Mouse (Mus musculus) midbrain, embryonic 13.5 days (tissue): ENCODE results near the gene Pde2a. TPM values are rescaled to one million over a fixed set of nuclear protein-coding genes. Genes with fewer than 3 reads are reported as not detected.
A peak's percentile ranks its signal among the peaks of the same experiment; 100 is the strongest.

Experiments used
- ATAC-seq: fragments of 200-750 bp; cut with Nextera tagmentation; 2 replicates; pipeline ENCODE4 v1.8.0; 2017; ENCODE audit warnings: mild to moderate bottlenecking, moderate TSS enrichment, moderate library complexity
- H3K27ac ChIP-seq: fragments of 300-500 bp; sonication (generic); 2 replicates; pipeline ENCODE4 v1.5.1; 2015; ENCODE audit warnings: inconsistent platforms, mild to moderate bottlenecking, moderate library complexity
- H3K27me3 ChIP-seq: fragments of 300-500 bp; sonication (generic); 2 replicates; pipeline ENCODE4 v1.6.1; 2015; ENCODE audit warnings: mild to moderate bottlenecking, inconsistent platforms
- H3K36me3 ChIP-seq: fragments of 300-500 bp; sonication (generic); 2 replicates; pipeline ENCODE4 v1.6.1; 2015; ENCODE audit warnings: mild to moderate bottlenecking, inconsistent platforms
- H3K4me1 ChIP-seq: fragments of 300-500 bp; sonication (generic); replicated peaks from 2 replicates; pipeline ENCODE4 v1.6.1; 2015; ENCODE audit warnings: inconsistent platforms
- H3K4me2 ChIP-seq: fragments of 300-500 bp; sonication (generic); replicated peaks from 2 replicates; pipeline ENCODE4 v1.6.1; 2015; ENCODE audit warnings: moderate library complexity, mild to moderate bottlenecking, inconsistent platforms
- H3K4me3 ChIP-seq: fragments of 300-500 bp; sonication (generic); replicated peaks from 2 replicates; pipeline ENCODE4 v1.5.1; 2015; ENCODE audit warnings: mild to moderate bottlenecking, inconsistent platforms
- H3K9ac ChIP-seq: fragments of 300-500 bp; sonication (generic); replicated peaks from 2 replicates; pipeline ENCODE4 v1.6.1; 2015; ENCODE audit warnings: mild to moderate bottlenecking, inconsistent platforms
- H3K9me3 ChIP-seq: fragments of 300-500 bp; sonication (generic); 2 replicates; pipeline ENCODE4 v1.6.1; 2016; ENCODE audit warnings: mild to moderate bottlenecking, inconsistent platforms
- WGBS: fragments of 180-500 bp; shearing (Covaris S2); methylation state at CpG from one replicate; pipeline ENCODE4 v1.1.7; 2015; 5-methylcytosine and 5-hydroxymethylcytosine counted together
- polyA plus RNA-seq: library from polyadenylated mRNA; unstranded; fragments of >200 nt; fragmentation: Nextera tagmentation; extraction: Ambion mirVana; gene quantifications from 2 replicates; pipeline ENCODE4 v1.2.1, GENCODE M21; 2015

The Pde2a gene
- polyA plus RNA-seq, 1 experiment from 2014 or later, result 18.9 TPM

DNA sequence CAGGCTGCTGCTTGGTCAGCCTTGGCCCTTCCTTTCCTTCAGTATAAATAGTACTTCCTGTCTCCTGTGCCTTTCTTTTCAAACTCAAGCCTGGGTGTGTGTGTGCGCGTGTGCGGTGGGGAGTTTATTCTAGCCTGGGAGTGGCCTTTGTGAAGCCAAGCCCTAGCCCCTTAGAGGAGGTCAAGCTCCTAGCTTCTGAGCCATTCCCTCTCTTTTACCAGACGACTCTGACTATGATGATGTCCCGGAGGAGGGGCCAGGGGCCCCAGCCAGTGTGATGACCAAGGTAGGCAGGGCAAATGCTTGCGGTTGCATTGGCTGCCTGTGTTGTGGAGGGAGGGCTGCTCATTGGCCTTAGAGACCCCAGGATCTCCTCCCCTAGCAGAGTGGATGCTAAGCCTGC is 36.2 kb upstream of the Pde2a start:
- Histone ChIP-seq H3K27ac (no peak overlapping the region), H3K9me3 (no peaks in the 10 kb centered on the region), H3K27me3 (no peaks in the 10 kb centered on the region), H3K4me1 (0 out of 2 replicates have a peak, but pooled peaks cover 7% of the 10 kb centered on the region), H3K36me3 (no peaks in the 10 kb centered on the region), H3K9ac (no peak overlapping the region), H3K4me3 (no peak overlapping the region), H3K4me2 (no peak overlapping the region)
- WGBS, result 49% methylated on average over 6 of the region's 6 CpGs
- ATAC-seq, result no peak

DNA sequence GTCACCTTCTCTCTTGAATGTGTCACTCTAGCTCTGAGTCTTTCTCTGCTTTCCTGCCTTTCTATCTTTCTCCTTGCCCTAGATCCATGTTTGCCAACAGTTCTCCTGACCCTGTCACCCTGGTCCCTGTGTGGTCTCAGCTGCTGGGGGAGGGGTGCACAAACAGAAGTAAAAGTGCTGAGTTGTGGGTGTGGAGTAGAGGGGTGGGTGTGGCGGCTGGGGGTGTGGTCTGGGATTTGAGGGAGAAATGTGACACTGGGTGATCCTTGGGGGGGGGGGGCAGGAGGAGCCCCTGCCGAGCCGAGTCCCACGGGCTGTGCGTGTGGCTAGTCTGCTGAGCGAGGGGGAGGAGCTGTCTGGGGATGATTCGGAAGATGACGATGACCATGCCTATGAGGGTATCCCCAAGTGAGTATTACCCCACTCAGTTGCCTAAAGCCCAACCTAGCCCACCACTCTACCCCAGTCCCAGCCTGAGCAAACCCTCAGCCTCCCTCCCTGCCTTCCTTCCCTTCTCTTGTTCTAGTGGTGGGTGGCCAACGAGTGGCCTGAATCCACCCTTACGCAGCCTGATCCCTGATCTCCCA is 35.5 kb upstream of the Pde2a start:
- no peaks in the 10 kb centered on the region for H3K27me3 ChIP-seq
- H3K4me1 ChIP-seq, result 0 out of 2 replicates have a peak, but pooled peaks cover 7% of the 10 kb centered on the region
- no peak overlapping the region for H3K4me3 ChIP-seq
- no peak overlapping the region for H3K9ac ChIP-seq
- H3K4me2 ChIP-seq, result no peak overlapping the region
- WGBS, result 71% methylated on average over 10 of the region's 10 CpGs
- no peaks in the 10 kb centered on the region for H3K36me3 ChIP-seq
- no peak for ATAC-seq
- no peaks in the 10 kb centered on the region for H3K9me3 ChIP-seq
- H3K27ac ChIP-seq, result no peak overlapping the region

DNA sequence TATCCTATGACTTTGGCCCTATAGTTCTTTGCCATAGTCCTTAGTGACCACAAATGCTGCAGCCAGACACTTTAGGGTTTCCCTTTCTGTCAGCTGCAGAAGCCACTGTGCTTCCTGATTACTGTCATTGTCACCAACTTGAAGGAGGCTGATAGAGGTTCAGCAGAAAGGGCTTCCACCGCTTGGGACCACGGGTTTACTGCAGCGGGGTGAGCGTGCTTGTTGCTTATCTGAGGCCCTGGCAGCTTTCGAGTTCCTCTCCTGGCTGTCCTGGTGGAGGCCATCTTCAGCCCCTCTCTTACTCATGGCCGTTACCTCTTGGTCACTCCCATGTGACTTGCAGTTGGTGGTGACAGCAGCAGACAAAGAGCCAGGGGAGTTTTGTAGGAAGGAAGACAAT is 32.2 kb upstream of the Pde2a start:
- Histone ChIP-seq H3K9me3 (no peaks in the 10 kb centered on the region), H3K27ac (no peak overlapping the region), H3K4me3 (no peak overlapping the region), H3K4me2 (no peak overlapping the region), H3K36me3 (no peaks in the 10 kb centered on the region), H3K9ac (no peak overlapping the region), H3K27me3 (no peaks in the 10 kb centered on the region), H3K4me1 (peaks cover 27% of the 10 kb centered on the region)
- no peak for ATAC-seq
- WGBS, result 88% methylated on average over 6 of the region's 6 CpGs

DNA sequence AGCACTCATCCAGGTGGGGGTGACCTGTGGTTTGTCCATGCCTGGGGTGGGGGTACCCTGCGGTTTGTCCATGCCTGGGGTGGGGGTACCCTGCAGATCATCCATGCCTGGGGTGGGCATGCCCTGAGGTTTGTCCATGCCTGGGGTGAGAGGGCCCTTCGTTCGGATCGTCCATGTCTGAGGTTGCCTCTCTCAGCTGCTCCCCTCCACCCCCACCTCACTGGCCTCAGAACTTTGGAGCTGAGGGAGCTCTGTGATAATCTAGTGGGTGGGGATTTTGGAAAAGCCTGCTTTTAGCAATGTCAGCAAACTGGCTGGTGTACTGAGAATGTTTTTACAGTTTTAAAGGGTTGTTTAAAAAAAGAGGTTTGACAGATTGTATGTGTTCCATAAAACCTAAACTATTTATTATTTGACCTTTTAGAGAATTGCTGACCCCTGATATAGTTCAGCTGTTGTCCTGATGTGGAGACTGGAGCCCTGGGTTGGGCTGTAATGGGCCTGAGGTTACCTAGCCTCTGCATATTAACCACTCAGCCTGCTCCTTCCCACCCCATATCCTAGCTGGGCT is 29.5 kb upstream of the Pde2a start:
- no peak overlapping the region for H3K27ac ChIP-seq
- ATAC-seq, result no peak
- no peak overlapping the region for H3K9ac ChIP-seq
- no peaks in the 10 kb centered on the region for H3K27me3 ChIP-seq
- H3K4me3 ChIP-seq, result no peak overlapping the region
- H3K4me2 ChIP-seq, result no peak overlapping the region
- H3K36me3 ChIP-seq, result no peaks in the 10 kb centered on the region
- no peaks in the 10 kb centered on the region for H3K9me3 ChIP-seq
- WGBS, result 86% methylated on average over 4 of the region's 4 CpGs
- H3K4me1 ChIP-seq, result peaks cover 21% of the 10 kb centered on the region

DNA sequence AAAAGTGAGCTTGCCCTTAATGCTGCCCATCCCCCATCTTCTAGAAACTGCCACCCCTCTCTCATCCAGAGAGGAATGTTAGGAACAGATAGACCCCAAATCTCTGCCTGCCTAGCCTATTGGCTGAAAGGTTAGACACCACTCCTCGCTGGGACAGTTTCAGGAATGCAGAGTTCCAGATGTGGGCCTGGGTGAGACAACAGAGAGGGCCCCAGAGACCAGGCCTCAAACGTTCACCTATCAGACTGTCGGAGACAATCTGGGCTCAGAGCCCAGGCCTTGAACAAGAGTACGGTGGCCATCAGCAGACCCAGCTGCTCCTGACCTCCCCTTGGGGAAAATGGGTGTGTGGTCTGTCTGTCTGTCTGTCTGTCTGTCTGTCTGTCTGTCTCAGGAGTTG is 28.5 kb upstream of the Pde2a start:
- H3K27ac ChIP-seq, result no peak overlapping the region
- ATAC-seq, result no peak

DNA sequence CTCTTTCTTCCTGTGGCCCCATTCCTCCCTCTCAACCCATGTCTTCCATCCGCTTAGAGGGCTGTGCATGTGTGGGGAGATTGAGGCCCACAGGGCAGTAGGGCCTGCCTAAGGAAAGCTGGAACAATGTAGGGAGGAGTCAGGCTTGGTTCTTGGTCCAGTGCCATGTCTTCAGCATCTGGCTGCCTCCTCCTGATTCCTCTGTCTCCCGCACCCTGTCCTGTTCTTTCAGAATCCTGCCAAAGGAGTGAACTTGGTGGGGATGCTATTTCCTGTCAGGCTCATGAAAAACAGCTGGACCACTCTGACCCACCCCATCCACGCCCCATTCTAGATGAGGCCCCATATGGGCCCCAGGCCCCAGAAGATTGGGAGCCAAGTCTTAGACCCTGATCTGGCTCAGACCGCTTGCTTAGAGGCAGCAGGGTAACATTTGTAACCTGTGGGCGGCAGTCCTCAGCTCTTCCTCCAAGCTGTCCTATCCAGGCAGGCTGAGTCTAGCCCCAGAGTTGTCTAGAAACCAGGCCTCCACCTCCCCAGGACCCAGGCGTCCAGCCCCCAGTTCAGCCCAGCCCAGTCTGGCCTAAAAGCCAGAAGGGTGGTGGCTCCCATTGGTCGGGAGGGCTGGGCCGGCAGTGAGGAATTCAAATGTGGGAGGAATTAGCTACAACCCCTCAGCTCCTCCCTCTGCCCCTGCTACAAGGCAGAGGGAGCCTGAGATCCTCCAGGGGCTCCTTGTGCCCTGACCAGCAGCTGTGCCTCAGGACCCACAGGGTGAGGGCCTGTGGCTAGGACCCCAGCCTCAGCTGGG is 27.6 kb upstream of the Pde2a start:
- H3K4me3 ChIP-seq, result no peak overlapping the region
- no peaks in the 10 kb centered on the region for H3K9me3 ChIP-seq
- no peaks in the 10 kb centered on the region for H3K36me3 ChIP-seq
- no peak overlapping the region for H3K9ac ChIP-seq
- H3K27ac ChIP-seq, result no peak overlapping the region
- peaks cover 21% of the 10 kb centered on the region for H3K4me1 ChIP-seq
- 41% methylated on average over 8 of the region's 8 CpGs for WGBS
- H3K4me2 ChIP-seq, result no peak overlapping the region
- peak; percentile 58 for ATAC-seq
- H3K27me3 ChIP-seq, result no peaks in the 10 kb centered on the region

More for the DNA sequence above, 28.5 kb upstream of the Pde2a start:
- 69% methylated on average over 4 of the region's 4 CpGs for WGBS
- H3K9me3 ChIP-seq, result no peaks in the 10 kb centered on the region
- H3K9ac ChIP-seq, result no peak overlapping the region
- no peaks in the 10 kb centered on the region for H3K36me3 ChIP-seq
- no peak overlapping the region for H3K4me2 ChIP-seq
- H3K4me3 ChIP-seq, result no peak overlapping the region
- no peaks in the 10 kb centered on the region for H3K27me3 ChIP-seq
- H3K4me1 ChIP-seq, result peaks cover 21% of the 10 kb centered on the region

DNA sequence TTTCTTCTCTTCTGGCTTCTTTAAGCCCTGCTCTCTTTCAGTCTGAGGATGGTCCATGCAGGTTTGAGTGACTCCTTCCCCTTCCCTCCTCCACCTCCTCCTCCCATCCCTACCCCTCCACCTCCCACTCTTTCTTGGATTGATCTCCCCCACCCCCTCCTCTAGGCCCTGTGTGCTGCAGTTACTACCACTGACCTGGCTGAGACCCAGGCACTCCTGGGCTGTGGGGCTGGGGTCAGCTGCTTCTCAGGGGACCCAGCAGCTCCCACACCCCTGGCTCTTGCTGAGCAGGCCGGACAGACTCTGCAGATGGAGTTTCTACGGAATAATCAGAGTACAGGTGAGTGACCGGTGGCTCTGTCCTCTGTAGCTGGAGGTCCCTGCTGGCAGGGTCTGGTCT is 26.9 kb upstream of the Pde2a start:
- no peak for ATAC-seq
- H3K27ac ChIP-seq, result no peak overlapping the region

DNA sequence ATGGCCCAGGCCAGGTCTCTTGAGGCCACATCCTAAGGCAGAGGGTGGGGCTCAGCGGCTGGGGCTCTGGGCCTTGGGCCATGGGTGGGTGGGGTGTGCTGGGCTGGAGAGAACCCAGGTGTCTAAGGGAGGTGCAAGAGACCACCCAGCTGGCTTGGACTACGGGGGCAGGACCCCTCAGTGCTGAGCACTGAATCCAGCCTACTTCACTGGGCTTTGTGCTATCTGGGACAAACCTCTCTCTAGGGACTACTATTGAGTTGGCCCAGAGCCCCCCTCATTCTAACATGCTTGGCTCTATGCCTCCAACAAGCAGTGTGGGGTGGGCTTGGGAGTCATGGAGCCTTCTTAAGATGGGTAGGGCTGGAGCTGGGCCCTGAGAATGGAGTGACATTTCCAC is 26.0 kb upstream of the Pde2a start:
- Histone ChIP-seq H3K4me2 (no peak overlapping the region), H3K27ac (no peak overlapping the region), H3K4me1 (peaks cover 21% of the 10 kb centered on the region), H3K27me3 (no peaks in the 10 kb centered on the region), H3K9me3 (no peaks in the 10 kb centered on the region), H3K9ac (no peak overlapping the region), H3K4me3 (no peak overlapping the region), H3K36me3 (no peaks in the 10 kb centered on the region)
- 84% methylated on average over 2 of the region's 2 CpGs for WGBS
- ATAC-seq, result no peak

More for the DNA sequence above, 26.9 kb upstream of the Pde2a start:
- H3K4me2 ChIP-seq, result no peak overlapping the region
- H3K4me3 ChIP-seq, result no peak overlapping the region
- no peak overlapping the region for H3K9ac ChIP-seq
- H3K27me3 ChIP-seq, result no peaks in the 10 kb centered on the region
- no peaks in the 10 kb centered on the region for H3K36me3 ChIP-seq
- 75% methylated on average over 3 of the region's 3 CpGs for WGBS
- H3K9me3 ChIP-seq, result no peaks in the 10 kb centered on the region
- H3K4me1 ChIP-seq, result peaks cover 21% of the 10 kb centered on the region

DNA sequence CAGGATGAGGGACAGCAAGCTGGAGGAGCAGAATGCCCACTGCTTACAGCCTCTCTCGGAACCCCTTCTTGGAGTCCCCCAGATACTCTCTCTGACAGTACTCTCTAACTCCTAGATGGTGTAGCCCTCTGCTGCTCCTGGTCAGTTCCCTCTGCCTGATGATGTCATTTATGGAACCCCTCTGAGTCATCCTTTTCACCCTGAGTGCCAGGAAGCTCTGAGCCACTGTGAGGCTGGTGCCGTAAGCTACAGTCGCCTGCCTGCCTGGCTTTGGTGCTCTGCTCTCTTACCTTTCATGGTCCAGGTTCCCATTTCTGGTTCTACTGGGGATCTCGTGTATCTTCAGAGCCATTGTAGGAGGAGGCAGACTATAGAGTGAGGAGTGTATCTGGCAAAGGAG is 24.3 kb upstream of the Pde2a start:
- WGBS, result 88% methylated on average over 4 of the region's 4 CpGs
- Histone ChIP-seq H3K4me1 (peaks cover 21% of the 10 kb centered on the region), H3K4me3 (no peak overlapping the region), H3K36me3 (no peaks in the 10 kb centered on the region), H3K4me2 (no peak overlapping the region), H3K9ac (no peak overlapping the region), H3K9me3 (no peaks in the 10 kb centered on the region), H3K27me3 (no peaks in the 10 kb centered on the region), H3K27ac (no peak overlapping the region)
- no peak for ATAC-seq

DNA sequence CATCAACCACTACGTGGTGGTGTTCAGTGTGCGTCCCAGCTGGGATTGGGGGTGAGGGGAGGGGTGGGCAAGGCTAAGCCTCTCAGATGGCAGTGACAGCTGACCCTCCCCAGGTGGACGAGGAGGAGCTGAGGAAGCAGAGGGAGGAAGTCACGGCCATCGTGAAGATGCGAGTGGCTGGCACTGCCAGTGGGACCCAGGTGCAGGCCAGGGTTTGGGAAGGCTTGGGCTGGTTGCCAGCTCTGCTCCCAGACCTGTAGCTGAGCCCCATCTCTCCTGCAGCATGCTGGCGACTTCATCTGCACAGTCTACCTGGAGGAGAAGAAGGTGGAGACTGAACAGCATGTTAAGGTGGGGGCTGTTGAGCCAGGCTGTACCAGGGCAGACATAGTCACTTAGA is 20.0 kb upstream of the Pde2a start:
- Histone ChIP-seq H3K27me3 (no peaks in the 10 kb centered on the region), H3K9ac (no peak overlapping the region), H3K27ac (no peak overlapping the region), H3K4me3 (no peak overlapping the region), H3K9me3 (no peaks in the 10 kb centered on the region), H3K4me2 (no peak overlapping the region), H3K36me3 (no peaks in the 10 kb centered on the region), H3K4me1 (no peaks in the 10 kb centered on the region)
- no peak for ATAC-seq
- 93% methylated on average over 7 of the region's 7 CpGs for WGBS

DNA sequence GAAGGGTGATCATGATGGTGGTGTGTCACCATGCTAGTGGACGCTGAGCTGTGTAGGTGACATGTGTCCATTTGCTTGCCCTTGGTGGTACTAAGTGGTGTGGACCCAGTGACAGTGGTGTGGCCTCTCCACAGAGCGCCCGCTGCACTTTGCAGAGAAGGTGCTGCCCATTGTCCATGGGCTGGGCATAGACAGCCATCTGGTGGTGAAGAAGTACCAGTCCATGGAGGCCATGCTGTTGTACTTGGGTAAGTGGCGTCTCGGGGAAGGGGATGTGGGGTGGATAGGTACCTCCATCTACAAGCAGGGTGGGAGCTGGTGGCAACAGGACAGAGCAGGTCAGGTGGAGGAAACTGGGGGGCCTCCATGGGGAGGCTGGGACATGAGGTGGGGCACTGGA is 17.7 kb upstream of the Pde2a start:
- H3K9ac ChIP-seq, result no peak overlapping the region
- H3K4me2 ChIP-seq, result no peak overlapping the region
- 92% methylated on average over 5 of the region's 5 CpGs for WGBS
- ATAC-seq, result no peak
- H3K4me1 ChIP-seq, result no peaks in the 10 kb centered on the region
- H3K36me3 ChIP-seq, result no peaks in the 10 kb centered on the region
- no peaks in the 10 kb centered on the region for H3K27me3 ChIP-seq
- no peak overlapping the region for H3K27ac ChIP-seq
- no peak overlapping the region for H3K4me3 ChIP-seq
- no peaks in the 10 kb centered on the region for H3K9me3 ChIP-seq

DNA sequence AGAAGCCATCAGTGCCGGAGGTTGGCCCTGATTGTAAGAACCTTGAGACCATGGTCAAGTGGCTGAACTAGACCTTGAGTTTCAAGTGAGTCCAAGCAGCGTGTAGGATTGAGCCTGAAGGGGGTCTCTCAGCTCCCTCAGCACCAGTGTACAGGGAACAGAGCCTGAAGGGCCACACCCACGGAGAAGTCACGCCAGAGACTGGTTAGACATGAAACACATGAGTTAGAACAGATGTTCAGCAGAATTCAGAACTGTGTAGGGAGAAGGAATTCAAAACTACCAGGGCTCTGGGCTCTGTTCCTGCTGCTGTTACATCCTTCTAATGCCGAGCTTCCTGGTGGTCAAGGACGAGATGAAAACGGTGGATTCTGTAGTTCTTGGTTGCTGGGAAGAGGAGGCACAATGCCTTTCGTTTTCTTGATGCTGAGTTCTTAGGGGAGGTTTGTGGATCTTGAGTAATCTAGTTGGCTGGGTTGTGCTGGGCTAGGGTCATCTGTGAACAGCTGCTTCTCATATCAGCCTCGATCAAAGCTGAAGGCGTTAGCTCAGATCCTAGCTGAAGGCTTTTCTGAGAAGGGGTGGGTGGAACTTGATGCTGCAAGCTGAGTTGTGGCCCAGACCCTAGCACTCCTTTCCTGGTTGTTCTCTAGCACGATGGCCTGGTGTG is 11.1 kb upstream of the Pde2a start, which contains the start of gene Gm45837:
Gm45837 (plus strand) TSS at position 620 of the 670 bp plus-strand sequence.
- WGBS, result 89% methylated on average over 11 of the region's 11 CpGs
- no peaks in the 10 kb centered on the region for H3K9me3 ChIP-seq
- no peak within 1 kb of the TSS for H3K27ac ChIP-seq
- no peak for ATAC-seq
- H3K4me2 ChIP-seq, result no peak within 1 kb of the TSS
- no peaks in the 10 kb centered on the region for H3K36me3 ChIP-seq
- no peak within 1 kb of the TSS for H3K9ac ChIP-seq
- H3K4me1 ChIP-seq, result peaks cover 17% of the 10 kb centered on the region
- H3K4me3 ChIP-seq, result no peak within 1 kb of the TSS
- no peaks in the 10 kb centered on the region for H3K27me3 ChIP-seq
